Mouse (Mus musculus) urinary bladder, postnatal 36 days (tissue): ENCODE results near the gene Fndc9.

ENCODE experiments used
- DNase-seq, 2 experiments: peaks; one replicate each; pipeline ENCODE4 v3.0.0; 2022; ENCODE audit warnings: low spot score in 2 of 2, mixed read lengths in 1 of 2

Fndc9 gene

DNA sequence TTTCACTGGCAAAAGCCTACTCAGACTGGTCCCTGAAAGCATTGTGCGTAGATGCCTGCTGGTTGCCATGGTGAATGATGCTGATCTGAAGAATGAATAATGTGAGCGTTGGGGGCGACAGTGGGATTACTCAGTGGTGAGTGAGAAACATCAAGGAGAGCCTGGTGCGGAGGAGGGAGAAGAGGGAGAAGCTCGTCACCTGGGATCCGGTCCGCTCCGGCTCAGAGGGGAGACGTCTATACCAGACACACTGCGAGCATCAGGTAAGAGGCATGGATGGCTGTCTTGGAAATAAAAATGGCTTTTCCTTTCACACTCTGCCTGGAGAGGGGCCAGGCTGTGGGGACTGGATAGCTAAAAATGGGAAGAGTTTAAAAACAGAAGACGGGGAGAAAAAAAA is at the start of gene Fndc9:
Fndc9 (plus strand) TSS at position 198 of the 400 bp plus-strand sequence.
- no peak for DNase-seq

- DNase-seq, result no peak
Observed at GRCm38 (mm10) chr11:46188283-46188682, 47.0 kb upstream of the Fndc9 start.

DNA sequence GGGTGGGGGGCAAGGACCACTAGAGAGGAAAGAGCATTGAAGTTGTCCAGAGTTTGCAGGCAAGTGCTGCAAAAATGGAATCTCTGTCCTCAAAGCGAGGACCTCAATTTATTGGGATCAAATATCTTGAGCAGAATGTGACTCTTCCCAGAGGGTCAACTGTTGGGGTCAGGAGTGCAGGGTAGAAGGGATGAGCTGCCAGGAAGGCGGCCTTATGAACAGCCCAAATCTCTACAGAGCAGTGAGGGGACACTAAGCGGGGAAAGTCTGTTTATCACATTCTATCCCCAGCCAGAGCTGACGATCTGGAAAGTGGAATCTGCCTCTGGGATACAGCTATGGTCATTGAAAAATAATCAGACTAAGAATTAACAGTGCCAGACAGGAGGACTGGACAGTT is 41.2 kb upstream of the Fndc9 start:
- DNase-seq, result no peak

DNA sequence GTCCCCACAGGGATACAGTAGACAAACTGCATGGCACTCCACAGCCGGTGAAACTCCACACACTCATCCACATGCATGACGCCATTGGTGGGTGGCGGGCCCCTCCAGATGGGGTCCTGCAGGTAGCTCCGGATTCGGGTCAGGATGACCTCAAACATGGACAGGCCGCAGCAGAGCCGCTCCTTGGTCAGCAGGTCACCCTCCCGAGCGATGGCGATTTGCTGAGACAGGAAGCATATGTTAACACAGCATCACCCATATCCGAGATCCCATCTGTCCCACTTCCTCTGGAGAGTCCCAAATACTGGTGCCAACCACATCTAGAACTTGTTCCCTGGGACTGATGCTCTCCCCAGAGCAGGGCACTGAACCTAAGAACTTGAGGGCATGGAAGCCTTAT is 34.7 kb upstream of the Fndc9 start:
- no peak for DNase-seq

GRCm38 (mm10) chr11:46201636-46202546 is 33.4 kb upstream of the Fndc9 start:
- no peak for DNase-seq

GRCm38 (mm10) chr11:46202547-46202887 is 32.8 kb upstream of the Fndc9 start:
- DNase-seq, result no peak

GRCm38 (mm10) chr11:46204841-46205240 is 30.5 kb upstream of the Fndc9 start:
- DNase-seq, result no peak

DNA sequence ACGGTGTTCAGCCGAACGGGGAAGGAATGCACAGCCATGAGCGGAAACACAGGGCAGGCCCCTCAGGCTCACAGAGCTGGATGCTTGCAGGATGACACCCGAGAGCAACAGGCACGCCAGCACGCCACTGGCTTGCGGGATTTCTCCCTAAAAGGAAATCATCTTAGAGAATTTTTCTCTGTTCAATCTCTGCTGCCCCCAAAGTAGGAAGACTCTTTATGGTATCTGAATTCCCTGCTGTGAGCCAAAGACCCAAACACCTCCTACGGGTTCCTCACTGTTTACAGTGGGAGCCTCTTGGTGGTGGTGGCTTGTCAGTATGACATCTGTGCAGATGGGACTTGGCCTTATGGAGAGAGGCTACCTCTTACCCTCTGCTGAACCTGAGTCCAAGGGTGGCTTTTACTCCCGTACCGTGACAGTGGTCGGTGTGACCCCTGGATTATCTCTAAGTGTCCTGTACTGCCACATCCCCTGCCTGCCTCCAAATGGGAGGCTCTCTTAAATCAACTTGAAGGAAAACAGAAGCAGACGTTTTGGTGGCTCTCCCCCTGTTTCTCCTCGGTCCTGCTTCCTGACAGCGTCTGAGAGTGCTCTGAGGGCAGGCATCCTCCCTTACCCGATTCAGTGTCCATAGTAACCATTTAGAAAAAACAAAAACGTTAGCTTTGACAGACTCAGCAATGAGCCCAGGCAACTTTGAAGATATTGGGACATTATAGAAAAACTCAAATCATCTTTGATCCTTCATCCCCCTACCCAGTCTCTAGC is 29.5 kb upstream of the Fndc9 start:
- DNase-seq, result no peak

- no peak for DNase-seq
Observed at GRCm38 (mm10) chr11:46209884-46210283, 25.4 kb upstream of the Fndc9 start.

DNA sequence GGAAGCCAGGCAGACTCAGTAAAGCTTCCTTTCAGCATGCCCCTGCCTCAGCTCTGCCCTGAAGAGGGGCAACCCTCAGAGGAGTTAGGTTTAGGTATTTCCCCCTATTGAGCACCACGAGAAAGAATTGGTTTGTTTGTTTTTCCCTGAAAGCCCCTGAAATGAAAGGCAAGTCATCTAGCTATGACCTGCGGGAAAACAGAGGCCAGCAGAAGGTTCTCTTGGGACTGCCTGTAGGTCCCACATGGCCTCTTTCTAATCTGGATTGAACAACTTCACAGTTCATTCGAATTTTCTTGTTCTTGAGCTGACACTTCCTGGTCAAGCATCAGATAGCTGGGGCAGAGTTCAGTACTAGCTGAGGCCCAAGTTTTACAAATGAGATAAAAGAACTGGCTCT is 23.5 kb upstream of the Fndc9 start:
- no peak for DNase-seq

DNA sequence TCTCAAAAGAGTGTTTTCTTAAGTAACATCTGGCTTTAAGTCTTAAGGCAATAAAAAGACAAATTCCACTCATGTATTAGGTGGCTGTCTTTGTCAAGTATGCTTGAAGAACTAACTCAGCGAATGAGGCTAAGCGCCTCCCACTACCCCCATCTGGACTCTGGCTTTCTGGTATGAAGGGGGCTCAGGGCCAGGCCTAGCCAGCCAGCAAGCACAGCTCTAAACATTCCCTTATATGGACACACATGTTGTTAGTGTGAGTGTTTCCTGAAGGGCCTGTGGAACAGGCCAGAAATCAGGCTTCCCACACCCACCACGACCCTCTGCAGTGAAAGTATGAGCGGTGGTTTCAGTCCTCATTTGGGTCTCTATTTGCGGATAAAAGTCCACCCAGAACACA is 21.5 kb upstream of the Fndc9 start:
- no peak for DNase-seq

GRCm38 (mm10) chr11:46214368-46215230 is 20.7 kb upstream of the Fndc9 start:
- no peak for DNase-seq

DNA sequence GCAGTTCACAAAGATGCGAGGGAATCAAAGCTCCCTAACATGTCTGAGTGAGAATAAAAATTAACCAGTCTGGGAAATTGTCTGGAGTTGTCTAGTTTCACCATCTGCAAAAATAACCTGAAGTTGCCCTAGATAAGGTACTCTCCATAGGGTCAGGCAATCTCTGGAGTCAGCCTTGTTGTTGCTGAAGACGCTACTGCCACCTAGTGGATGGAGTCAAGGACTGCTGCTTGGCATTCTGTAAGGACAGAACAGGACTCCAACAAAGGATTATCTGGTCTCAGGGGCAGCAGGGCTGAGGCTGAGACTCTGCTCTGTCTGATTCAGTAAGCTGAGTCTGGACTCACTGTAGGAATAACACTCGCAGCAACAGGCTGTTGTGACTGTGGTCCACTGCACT is 20.0 kb upstream of the Fndc9 start:
- DNase-seq, result peak in 1 of 2 experiments; percentile 52

DNA sequence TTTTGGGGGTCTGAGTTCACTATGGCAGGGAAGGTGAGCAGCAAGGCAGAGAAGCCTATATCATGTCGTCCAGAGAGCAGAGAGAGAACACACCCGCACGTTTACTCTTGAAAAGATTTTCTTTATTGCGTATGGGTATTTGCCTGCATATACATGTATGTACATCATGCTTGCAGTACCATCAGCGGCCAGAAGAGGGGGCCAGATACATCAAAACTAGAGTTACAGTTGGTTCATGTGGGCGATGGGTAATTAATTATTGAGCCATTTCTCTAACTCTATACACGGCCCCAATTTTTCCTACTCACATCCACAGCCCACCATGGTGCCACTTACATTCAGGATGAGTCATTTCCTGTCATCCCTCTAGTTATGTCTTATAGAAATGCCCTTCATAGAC is 18.7 kb upstream of the Fndc9 start:
- DNase-seq, result no peak

GRCm38 (mm10) chr11:46217686-46218085 is 17.6 kb upstream of the Fndc9 start:
- no peak for DNase-seq

GRCm38 (mm10) chr11:46218584-46218983 is 16.7 kb upstream of the Fndc9 start:
- no peak for DNase-seq

DNA sequence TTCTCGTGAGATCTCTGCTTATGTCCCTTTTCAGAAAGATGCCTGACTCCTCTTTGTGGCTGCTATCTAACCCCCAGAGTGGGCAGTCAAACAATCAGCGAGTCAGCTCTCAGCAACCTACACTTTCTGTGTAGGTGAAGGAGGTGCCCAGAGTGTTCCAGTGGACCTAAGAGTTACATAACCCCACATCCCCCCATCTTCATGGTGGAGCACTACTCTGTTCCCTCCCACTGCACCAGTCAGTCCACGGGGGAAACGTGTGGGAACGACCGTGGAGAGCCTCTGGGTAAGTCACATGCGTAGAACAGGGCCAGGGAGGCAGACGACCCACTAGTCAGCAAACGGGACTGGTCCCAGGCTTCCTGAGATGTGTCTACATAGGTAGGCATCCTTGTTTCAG is 16.0 kb upstream of the Fndc9 start:
- DNase-seq, result no peak

DNA sequence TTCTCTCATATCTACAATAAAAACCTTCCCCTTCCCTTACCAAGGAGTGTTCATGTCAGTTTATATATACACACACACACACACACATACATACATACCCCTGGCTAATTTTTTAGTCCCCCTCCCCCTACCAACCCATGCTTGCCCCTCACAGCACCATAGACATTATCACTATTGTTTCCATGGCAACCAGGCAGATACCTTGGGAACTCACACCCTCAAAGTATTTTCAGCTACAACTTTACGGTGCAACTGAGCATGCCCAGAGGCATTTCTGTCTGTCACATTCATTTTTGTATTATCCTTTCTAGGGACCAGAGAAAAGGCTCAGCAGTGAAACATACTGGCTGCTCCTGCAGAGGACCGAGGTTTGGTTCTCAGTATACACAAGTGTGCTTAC is 15.1 kb upstream of the Fndc9 start:
- no peak for DNase-seq

GRCm38 (mm10) chr11:46223575-46223974 is 11.8 kb upstream of the Fndc9 start:
- no peak for DNase-seq

GRCm38 (mm10) chr11:46225345-46225744 is 10.0 kb upstream of the Fndc9 start:
- no peak for DNase-seq

DNA sequence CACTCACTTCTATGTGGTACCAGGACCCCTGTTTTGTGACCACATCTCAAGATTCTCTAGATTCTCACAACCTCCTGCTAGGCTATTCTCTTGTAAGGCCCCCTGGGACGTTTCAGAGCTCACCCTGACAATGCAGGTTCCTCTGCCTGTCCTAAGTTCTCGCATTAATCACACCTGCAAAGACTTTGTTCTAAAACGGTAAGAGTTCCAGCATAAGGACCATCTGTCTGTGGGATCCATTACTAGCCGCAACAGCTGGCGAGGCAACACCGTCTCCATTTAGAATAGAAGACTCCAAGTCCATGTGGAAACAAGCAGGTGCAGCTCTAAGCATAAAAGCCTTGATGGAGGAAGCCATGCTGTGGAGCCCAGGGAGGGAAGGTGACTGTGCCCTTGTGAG is 5.1 kb upstream of the Fndc9 start:
- DNase-seq, result no peak

DNA sequence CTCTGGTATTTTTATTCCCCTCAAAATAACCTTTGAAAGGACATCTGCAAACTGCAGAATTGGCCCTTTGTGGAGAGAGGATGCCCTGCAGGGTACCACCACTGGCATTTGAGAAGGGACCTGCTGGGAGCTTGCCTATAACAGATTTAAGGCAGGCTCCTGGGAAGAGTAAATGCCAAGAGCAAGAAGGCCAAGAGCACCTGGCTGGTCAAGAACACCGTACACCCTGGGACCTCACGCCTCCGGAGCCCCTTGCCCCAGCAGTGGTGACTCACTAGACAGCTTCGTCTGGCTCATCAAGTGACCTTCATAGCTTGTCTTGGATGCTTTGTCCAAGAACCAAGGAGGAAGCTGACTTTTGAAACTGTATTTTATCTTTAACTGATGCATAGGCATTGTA is 2.5 kb upstream of the Fndc9 start:
- no peak for DNase-seq
